Mouse (Mus musculus): Measurements from ENCODE around the gene Gm10563.
A peak's percentile ranks its signal among the peaks of the same experiment; 100 is the strongest.
"Not testable (repeated sequence)": the region's sequence is repeated elsewhere in the genome, so short reads cannot be mapped to it uniquely, and the experiment has no call there.

Gm10563 gene

DNA sequence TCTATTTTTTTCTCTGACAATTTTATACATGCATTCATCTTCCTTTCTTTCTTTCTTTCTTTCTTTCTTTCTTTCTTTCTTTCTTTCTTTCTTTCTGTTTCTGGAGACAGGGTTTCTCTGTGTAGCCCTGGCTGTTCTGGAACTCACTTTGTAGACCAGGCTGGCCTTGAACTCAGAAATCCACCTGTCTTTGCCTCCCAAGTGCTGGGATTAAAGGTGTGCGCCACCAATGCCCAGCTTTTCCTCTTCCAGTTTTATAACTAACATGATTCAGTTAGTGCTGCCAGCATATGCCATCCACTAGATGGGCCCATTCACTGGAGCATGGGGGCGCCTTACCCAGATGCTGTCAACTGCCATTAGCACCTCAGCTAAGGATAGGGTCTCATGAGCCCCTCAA, at the start of gene Gm10563:
TSS of gene Gm10563 (minus strand) at position 101 of the 400 bp plus-strand sequence.
- DNase-seq (ENCODE audit: low read depth, low spot score): not testable (repeated sequence)

GRCm38 (mm10) chr4:155694482-155695401, 49.5 kb upstream of the Gm10563 start:
- DNase-seq (ENCODE audit: low read depth, low spot score): peak; percentile 57

GRCm38 (mm10) chr4:155694111-155694481, 48.9 kb upstream of the Gm10563 start, which contains the start of gene Fndc10:
TSS of gene Fndc10 (plus strand) at chr4:155694342.
- no peak for DNase-seq (ENCODE audit: low read depth, low spot score)

DNA sequence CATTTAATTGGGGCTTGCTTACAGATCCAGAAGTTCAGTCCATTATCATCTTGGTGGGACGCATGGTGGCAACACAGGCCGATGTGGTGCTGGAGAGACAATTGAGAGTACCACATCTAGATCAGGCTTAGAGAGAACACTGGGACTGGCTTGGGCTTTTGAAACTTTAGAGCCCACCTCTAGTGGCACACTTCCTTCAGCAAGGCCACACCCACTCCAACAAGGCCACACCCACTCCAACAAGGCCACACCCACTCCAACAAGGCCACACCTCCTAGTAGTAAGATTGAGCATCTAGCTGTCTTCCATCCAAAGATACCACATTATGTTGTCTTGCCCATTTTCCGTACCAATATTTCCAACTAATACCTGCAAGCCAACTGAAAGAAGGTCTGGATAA, 47.2 kb upstream of the Gm10563 start:
- DNase-seq (ENCODE audit: low read depth, low spot score): no peak

- no peak for DNase-seq (ENCODE audit: low read depth, low spot score)
Observed at GRCm38 (mm10) chr4:155690571-155691375, 45.6 kb upstream of the Gm10563 start.

- not testable (repeated sequence) for DNase-seq (ENCODE audit: low read depth, low spot score)
Observed at GRCm38 (mm10) chr4:155687764-155688163, 42.6 kb upstream of the Gm10563 start.

DNA sequence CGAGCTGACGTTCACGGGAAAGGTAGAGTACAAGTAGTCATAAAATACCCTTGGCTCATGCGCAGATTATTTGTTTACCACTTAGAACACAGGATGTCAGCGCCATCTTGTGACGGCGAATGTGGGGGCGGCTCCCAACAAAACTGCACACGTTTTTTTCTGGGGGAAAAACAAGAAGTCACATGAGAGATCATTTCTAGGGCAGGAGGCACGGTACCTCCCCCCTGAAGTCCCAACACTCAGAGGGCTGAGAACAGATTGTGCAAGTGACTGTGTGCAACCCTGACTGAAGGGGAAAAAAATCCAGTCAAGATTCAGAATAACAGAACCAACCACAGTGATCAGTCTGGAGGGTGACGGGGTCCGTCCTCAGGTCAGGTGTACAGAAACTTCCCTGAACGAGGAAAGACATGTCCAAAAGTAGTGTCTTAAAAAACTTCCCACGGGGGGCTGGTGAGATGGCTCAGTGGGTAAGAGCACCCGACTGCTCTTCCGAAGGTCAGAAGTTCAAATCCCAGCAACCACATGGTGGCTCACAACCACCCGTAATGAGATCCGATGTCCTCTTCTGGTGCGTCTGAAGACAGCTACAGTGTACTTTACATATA, 38.6 kb upstream of the Gm10563 start:
- not testable (repeated sequence) for DNase-seq (ENCODE audit: low read depth, low spot score)

GRCm38 (mm10) chr4:155675991-155676390, 30.8 kb upstream of the Gm10563 start:
- DNase-seq (ENCODE audit: low read depth, low spot score): no peak

DNA sequence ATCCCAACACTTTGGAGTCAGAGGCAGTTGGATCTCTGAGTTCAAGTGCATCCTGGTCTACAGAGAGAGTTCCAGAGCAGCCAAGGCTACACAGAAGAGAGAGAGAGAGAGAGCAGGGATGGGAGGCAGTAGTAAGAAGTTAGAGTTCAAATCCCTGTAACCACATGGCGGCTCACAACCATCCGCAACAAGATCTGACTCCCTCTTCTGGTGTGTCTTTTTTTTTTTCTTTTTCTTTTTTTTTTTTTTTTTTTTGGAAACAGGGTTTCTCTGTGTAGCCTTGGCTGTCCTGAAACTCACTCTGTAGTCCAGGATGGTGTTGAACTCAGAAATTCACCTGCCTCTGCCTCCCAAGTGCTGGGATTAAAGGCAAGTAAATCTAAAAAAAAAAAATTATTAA, 26.9 kb upstream of the Gm10563 start:
- DNase-seq (ENCODE audit: low read depth, low spot score): no peak

- not testable (repeated sequence) for DNase-seq (ENCODE audit: low read depth, low spot score)
Observed at GRCm38 (mm10) chr4:155670236-155670635, 25.0 kb upstream of the Gm10563 start.

DNA sequence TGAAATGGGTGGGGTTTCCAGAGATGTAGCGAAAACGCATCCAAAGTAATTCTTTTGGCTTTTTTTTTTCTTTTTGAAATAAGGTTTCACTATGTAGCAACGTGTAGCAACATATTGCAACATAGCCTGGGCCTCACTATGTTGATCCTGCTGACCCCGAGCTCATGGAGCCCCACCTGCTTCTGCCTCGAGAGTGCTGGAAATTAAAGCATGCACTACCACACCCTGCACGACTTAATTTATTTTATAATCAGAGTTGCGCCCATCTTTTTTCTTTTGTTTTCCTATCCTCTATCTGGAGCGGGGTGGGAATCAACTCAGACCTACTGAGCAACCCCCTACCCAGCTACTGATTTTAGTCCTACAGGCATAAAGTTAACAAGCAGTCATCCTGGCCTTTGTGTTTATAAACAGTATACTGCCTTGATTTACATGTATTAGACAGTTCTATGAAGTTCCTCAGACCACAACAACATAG, 24.4 kb upstream of the Gm10563 start:
- no peak for DNase-seq (ENCODE audit: low read depth, low spot score)

DNA sequence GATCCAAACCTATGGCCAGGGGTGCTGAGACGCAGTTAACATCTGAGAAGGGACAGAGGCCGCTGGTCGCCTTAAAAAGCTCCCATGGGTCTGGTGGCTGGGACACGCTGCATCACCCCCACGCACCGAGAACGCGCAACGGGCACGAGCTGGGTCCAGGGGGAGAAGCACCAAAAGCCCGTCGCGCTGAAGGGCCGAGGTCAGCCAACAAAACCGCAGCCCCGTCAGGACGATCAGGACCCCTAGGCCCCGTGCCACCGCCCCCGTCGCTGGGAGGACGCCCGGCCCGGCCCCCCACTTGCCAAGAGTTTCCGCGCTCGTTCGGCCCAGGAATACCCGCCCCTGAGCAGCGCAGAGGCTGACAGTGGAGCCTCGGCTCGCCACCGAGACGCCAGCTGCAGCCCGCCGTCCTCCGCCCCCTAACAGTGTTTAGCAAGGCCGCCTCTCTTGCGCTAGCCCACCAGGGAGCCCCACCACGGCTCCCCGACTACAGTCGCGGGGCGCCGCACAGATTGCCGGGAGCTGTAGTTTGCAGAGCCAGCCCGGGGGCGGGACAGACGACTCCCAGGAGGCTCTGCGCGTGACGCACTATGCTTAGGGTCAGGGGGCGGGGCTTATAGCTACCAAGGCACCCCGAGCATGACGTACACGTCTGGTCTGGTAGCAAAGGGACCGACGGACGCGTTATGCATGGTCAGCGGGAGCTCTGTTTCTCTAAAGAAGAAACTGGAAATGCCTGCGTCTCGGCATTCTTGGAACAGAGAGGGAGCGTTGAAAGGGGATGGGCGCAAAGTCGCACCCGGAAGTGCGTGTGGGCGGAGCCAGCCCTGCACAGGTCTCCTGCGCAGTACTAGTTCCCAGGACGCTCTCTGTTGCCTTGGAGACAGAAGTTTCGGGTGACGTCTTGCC, 23.7 kb upstream of the Gm10563 start, which contains the start of gene Mib2:
TSS of gene Mib2 (minus strand) at position 510 of the 909 bp plus-strand sequence.
- peak; percentile 94 for DNase-seq (ENCODE audit: low read depth, low spot score)

DNA sequence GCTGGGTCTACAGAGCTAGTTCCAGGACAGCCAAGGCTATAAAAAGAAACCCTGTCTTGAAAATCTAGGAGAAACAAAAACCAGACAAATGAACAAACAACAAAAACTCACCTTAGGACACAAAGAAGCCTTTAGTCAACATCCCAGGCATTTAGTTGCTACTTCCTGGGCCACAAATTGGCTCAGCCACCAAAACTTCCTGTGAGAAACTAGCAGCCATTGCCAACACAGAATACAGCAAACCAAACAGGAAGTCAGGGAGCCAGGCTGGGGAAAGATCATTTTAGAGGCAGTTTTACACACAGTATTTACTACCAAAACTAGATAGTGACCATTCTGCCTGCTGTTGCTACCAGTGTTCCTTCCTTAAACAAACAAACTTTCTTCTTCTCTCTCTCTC, 21.7 kb upstream of the Gm10563 start:
- DNase-seq (ENCODE audit: low read depth, low spot score): no peak

GRCm38 (mm10) chr4:155660641-155661040, 15.4 kb upstream of the Gm10563 start:
- no peak for DNase-seq (ENCODE audit: low read depth, low spot score)

- DNase-seq (ENCODE audit: low read depth, low spot score): no peak
Observed at GRCm38 (mm10) chr4:155658961-155659360, 13.8 kb upstream of the Gm10563 start.

- no peak for DNase-seq (ENCODE audit: low read depth, low spot score)
Observed at GRCm38 (mm10) chr4:155656214-155656751, 11.1 kb upstream of the Gm10563 start.

DNA sequence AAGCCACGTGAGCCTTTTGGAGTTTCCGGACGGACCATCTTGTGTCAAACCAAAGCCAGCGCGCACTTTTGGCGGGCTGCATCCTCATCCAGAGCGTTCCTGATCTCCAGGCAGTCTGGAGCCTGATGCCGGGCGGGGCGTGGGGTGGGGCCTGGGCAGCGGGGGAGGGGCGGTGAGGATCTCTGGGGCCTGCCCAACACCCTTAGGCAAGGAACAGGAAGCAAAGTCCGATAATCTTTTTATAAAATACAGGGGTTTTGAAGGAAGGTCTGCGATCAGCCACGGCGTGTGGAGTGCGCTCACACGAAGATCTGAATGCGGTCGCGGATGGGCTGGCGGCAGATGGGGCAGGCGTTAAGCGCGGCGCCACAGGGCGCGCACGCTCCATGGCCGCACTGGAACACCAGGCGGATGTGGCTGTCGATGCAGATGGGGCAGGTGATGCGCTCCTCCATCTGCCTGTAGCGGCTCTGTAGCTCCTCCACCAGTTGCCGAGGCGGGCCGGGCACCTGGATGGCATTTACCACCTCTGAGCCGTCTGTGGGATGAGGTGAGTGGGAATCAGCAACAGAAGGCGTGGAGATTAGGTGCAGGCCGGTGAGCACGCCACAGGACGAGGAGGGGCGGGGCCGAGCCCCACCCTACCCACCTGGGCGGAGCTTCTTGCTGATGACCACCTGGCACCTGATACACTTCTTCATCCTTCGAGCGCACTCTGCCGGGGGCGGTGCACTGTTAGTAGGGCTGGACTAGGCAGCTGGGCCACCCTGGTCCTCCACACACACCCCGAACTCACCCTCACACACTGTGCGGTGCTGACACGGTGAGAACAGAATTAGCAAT, 9.5 kb upstream of the Gm10563 start:
- DNase-seq (ENCODE audit: low read depth, low spot score): no peak

GRCm38 (mm10) chr4:155654183-155654455, 8.9 kb upstream of the Gm10563 start:
- DNase-seq (ENCODE audit: low read depth, low spot score): no peak

DNA sequence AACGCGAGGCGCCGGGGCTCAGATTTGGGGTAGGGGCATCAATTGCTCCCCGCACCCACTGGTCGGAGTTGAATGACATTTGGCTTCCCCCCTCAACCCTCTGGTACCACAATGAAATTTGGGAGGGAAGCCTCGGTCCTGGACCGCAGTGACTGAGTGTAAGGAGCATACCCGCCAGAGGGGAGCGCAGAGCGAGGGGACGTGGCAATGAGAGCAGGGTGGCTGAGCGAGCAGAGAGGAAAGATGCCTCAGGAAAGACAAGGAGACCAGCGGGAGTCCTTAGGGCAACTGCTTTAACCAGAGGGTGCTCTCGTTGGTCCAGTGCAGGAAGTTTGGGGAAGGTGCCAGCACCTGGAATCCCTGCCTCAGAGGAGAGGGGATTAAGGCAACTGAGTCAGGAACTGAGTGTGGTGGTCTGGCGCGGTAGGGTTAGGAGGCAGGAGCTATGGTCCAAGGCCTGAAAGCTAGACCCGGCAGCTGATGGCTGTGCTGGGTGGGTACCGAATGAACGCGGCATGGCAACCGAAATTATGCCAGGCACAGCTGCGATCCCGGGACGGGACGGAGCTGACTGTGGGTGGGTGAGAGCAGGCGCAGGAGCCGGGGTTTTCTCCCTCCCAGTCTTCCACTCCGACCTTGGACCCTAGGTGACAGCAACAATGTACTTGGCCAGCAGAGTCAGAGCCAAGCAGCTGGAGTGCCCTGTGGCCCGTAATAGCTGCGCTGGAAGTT, 8.4 kb upstream of the Gm10563 start:
- DNase-seq (ENCODE audit: low read depth, low spot score): no peak

All from brain, embryonic 18.5 days (tissue).